Mouse (Mus musculus) large intestine, adult 2 months (tissue): Measurements from ENCODE around the gene Il23a. TPM values are rescaled to one million over a fixed set of nuclear protein-coding genes. Genes with fewer than 3 reads are reported as not detected.
"Not testable (repeated sequence)": the region's sequence is repeated elsewhere in the genome, so short reads cannot be mapped to it uniquely, and the experiment has no call there.

ENCODE experiments used
- DNase-seq: peaks from one replicate; pipeline ENCODE4 v3.0.0-alpha.2; 2012; ENCODE audit warnings: low read depth, low spot score
- WGBS: fragments of 180-500 bp; shearing (Covaris S2); methylation state at CpG from one replicate; pipeline ENCODE4 v1.1.7; 2018; 5-methylcytosine and 5-hydroxymethylcytosine counted together
- polyA plus RNA-seq: library from polyadenylated mRNA; depleted of rRNA; stranded (reverse); fragments of >200 nt; gene quantifications from 2 replicates; pipeline ENCODE4 v1.2.3, GENCODE M21; 2012

Il23a gene
- polyA plus RNA-seq, 1 experiment = 0.12 TPM

GRCm38 (mm10) chr10:128310177-128310576, 11.6 kb upstream of the Il23a start:
- WGBS = 69% methylated on average over 11 of the region's 11 CpGs

GRCm38 (mm10) chr10:128309654-128310053, 11.1 kb upstream of the Il23a start:
- no peak for DNase-seq
- WGBS = 89% methylated on average over 7 of the region's 7 CpGs

More at GRCm38 (mm10) chr10:128310177-128310576, 11.6 kb upstream of the Il23a start:
- no peak for DNase-seq

- DNase-seq = peak; percentile 98
- 1% methylated on average over 37 of the region's 37 CpGs for WGBS
These were observed 4.8 kb upstream of the Il23a start, which contains the start of gene Pan2 for GRCm38 (mm10) chr10:128303126-128304021. Pan2 (plus strand) TSS chr10:128303335.

GRCm38 (mm10) chr10:128302785-128303125, 4.2 kb upstream of the Il23a start:
- WGBS = under 1% methylated on average over 9 of the region's 9 CpGs
- DNase-seq = no peak

GRCm38 (mm10) chr10:128302357-128302756, 3.8 kb upstream of the Il23a start:
- DNase-seq = no peak
- WGBS = 18% methylated on average over 3 of the region's 3 CpGs

GRCm38 (mm10) chr10:128298243-128298642, 309 bp downstream of the Il23a start:
- no peak for DNase-seq
- 66% methylated on average over 6 of the region's 6 CpGs for WGBS

- 71% methylated on average over 11 of the region's 11 CpGs for WGBS
- no peak for DNase-seq
These were observed 930 bp downstream of the Il23a start for GRCm38 (mm10) chr10:128297622-128298021.

- WGBS = 66% methylated on average over 4 of the region's 4 CpGs
- DNase-seq = no peak
These were observed 1.3 kb downstream of the Il23a start for GRCm38 (mm10) chr10:128297221-128297620.

- no peak for DNase-seq
- 77% methylated on average over 13 of the region's 13 CpGs for WGBS
These were observed 2.0 kb downstream of the Il23a start for GRCm38 (mm10) chr10:128296370-128297090.

- 84% methylated on average over 1 of the region's 1 CpGs for WGBS
- DNase-seq = not testable (repeated sequence)
These were observed 8.0 kb downstream of the Il23a start for GRCm38 (mm10) chr10:128290594-128290993.

- no peak for DNase-seq
- 66% methylated on average over 31 of the region's 31 CpGs for WGBS
These were observed 14.7 kb downstream of the Il23a start for GRCm38 (mm10) chr10:128283604-128284579.

- WGBS = 83% methylated on average over 20 of the region's 20 CpGs
- DNase-seq = no peak
These were observed 15.6 kb downstream of the Il23a start for GRCm38 (mm10) chr10:128282886-128283450.

GRCm38 (mm10) chr10:128281682-128282081, 16.9 kb downstream of the Il23a start:
- 93% methylated on average over 14 of the region's 14 CpGs for WGBS
- no peak for DNase-seq

- no peak for DNase-seq
- 51% methylated on average over 6 of the region's 6 CpGs for WGBS
These were observed 17.6 kb downstream of the Il23a start for GRCm38 (mm10) chr10:128280943-128281342.

GRCm38 (mm10) chr10:128278158-128278557, 20.4 kb downstream of the Il23a start:
- WGBS = 82% methylated on average over 6 of the region's 6 CpGs

GRCm38 (mm10) chr10:128275374-128275773, 23.2 kb downstream of the Il23a start:
- DNase-seq = not testable (repeated sequence)
- WGBS = 94% methylated on average over 1 of the region's 1 CpGs

More at GRCm38 (mm10) chr10:128278158-128278557, 20.4 kb downstream of the Il23a start:
- DNase-seq = no peak

- DNase-seq = not testable (repeated sequence)
- 82% methylated on average over 7 of the region's 7 CpGs for WGBS
These were observed 25.6 kb downstream of the Il23a start for GRCm38 (mm10) chr10:128272819-128273439.

GRCm38 (mm10) chr10:128271883-128272282, 26.7 kb downstream of the Il23a start:
- DNase-seq = no peak
- WGBS = 47% methylated on average over 2 of the region's 2 CpGs

- 29% methylated on average over 7 of the region's 7 CpGs for WGBS
- no peak for DNase-seq
These were observed 27.7 kb downstream of the Il23a start for GRCm38 (mm10) chr10:128270866-128271265.
